Mouse (Mus musculus): ENCODE results near the gene Tanc2. TPM values are rescaled to one million over a fixed set of nuclear protein-coding genes. Genes with fewer than 3 reads are reported as not detected.
A peak's percentile ranks its signal among the peaks of the same experiment; 100 is the strongest.

The Tanc2 gene
- polyA plus RNA-seq, 1 experiment from 2014 or later = 5.6 TPM

- Histone ChIP-seq H3K4me3 (ENCODE audit: low read depth, low read length) (no peak overlapping the region), H3K4me1 (ENCODE audit: control insufficient read depth, insufficient read depth, low read length) (0 out of 2 replicates have a peak, but pooled peaks cover 5% of the 10 kb centered on the region), H3K9me3 (ENCODE audit: control insufficient read depth, low read length) (no peaks in the 10 kb centered on the region), H3K4me2 (ENCODE audit: low read depth, severe bottlenecking) (no peak overlapping the region), H3K9ac (ENCODE audit: low read length) (no peak overlapping the region; the same call in 1 of the 2 replicates), H3K27me3 (ENCODE audit: control insufficient read depth, insufficient read depth, low read length) (0 out of 2 replicates have a peak, but pooled peaks cover 3% of the 10 kb centered on the region), H3K36me3 (ENCODE audit: control insufficient read depth, insufficient read depth, low read length) (no peaks in the 10 kb centered on the region), H3K27ac (replicated peaks; ENCODE audit: low read depth, low read length) (no peak overlapping the region)
- DNase-seq (ENCODE audit: low spot score) = no peak
- 57% methylated on average over 8 of the region's 8 CpGs for WGBS
- no peak for ATAC-seq (ENCODE audit: insufficient number of reproducible peaks, low FRiP score, low TSS enrichment, low read depth)
These were observed 352.2 kb downstream of the Tanc2 start for GRCm38 (mm10) chr11:105941973-105942372.

GRCm38 (mm10) chr11:105943133-105944102 is 353.6 kb downstream of the Tanc2 start:
- Histone ChIP-seq H3K36me3 (ENCODE audit: control insufficient read depth, insufficient read depth, low read length) (no peaks in the 10 kb centered on the region), H3K9me3 (ENCODE audit: control insufficient read depth, low read length) (no peaks in the 10 kb centered on the region), H3K9ac (ENCODE audit: low read length) (peak overlapping the region; percentile 28), H3K27ac (replicated peaks; ENCODE audit: low read depth, low read length) (no peak overlapping the region), H3K27me3 (ENCODE audit: control insufficient read depth, insufficient read depth, low read length) (0 out of 2 replicates have a peak, but pooled peaks cover 3% of the 10 kb centered on the region), H3K4me2 (ENCODE audit: low read depth, severe bottlenecking) (peak overlapping the region; percentile 86), H3K4me1 (ENCODE audit: control insufficient read depth, insufficient read depth, low read length) (0 out of 2 replicates have a peak, but pooled peaks cover 5% of the 10 kb centered on the region), H3K4me3 (ENCODE audit: low read depth, low read length) (peak overlapping the region; percentile 62)
- 7% methylated on average over 47 of the region's 47 CpGs for WGBS
- peak; percentile 53 for DNase-seq (ENCODE audit: low spot score)
- ATAC-seq (ENCODE audit: insufficient number of reproducible peaks, low FRiP score, low TSS enrichment, low read depth) = 0 out of 2 replicates have a peak, but pooled peaks have one; percentile 5

- DNase-seq (ENCODE audit: low spot score) = peak; percentile 76
- WGBS = under 1% methylated on average over 48 of the region's 59 CpGs
- 0 out of 2 replicates have a peak, but pooled peaks have one; percentile 40 for ATAC-seq (ENCODE audit: insufficient number of reproducible peaks, low FRiP score, low TSS enrichment, low read depth)
- 0 out of 2 replicates have a peak, but pooled peaks cover 5% of the 10 kb centered on the region for H3K4me1 ChIP-seq (ENCODE audit: control insufficient read depth, insufficient read depth, low read length)
- peak overlapping the region; percentile 28 for H3K9ac ChIP-seq (ENCODE audit: low read length)
- H3K27ac ChIP-seq (replicated peaks; ENCODE audit: low read depth, low read length) = no peak overlapping the region
- H3K9me3 ChIP-seq (ENCODE audit: control insufficient read depth, low read length) = no peaks in the 10 kb centered on the region
- H3K36me3 ChIP-seq (ENCODE audit: control insufficient read depth, insufficient read depth, low read length) = no peaks in the 10 kb centered on the region
- peak overlapping the region; percentile 86 for H3K4me2 ChIP-seq (ENCODE audit: low read depth, severe bottlenecking)
- peak overlapping the region; percentile 62 for H3K4me3 ChIP-seq (ENCODE audit: low read depth, low read length)
- 0 out of 2 replicates have a peak, but pooled peaks cover 3% of the 10 kb centered on the region for H3K27me3 ChIP-seq (ENCODE audit: control insufficient read depth, insufficient read depth, low read length)
These were observed 354.4 kb downstream of the Tanc2 start for GRCm38 (mm10) chr11:105944126-105944621.

GRCm38 (mm10) chr11:105944770-105945672 is 355.2 kb downstream of the Tanc2 start:
- Histone ChIP-seq H3K27me3 (ENCODE audit: control insufficient read depth, insufficient read depth, low read length) (0 out of 2 replicates have a peak, but pooled peaks cover 3% of the 10 kb centered on the region), H3K9ac (ENCODE audit: low read length) (no peak overlapping the region), H3K27ac (replicated peaks; ENCODE audit: low read depth, low read length) (no peak overlapping the region), H3K4me3 (ENCODE audit: low read depth, low read length) (no peak overlapping the region), H3K4me2 (ENCODE audit: low read depth, severe bottlenecking) (peak overlapping the region; percentile 86; the same call in 1 of the 2 replicates), H3K9me3 (ENCODE audit: control insufficient read depth, low read length) (no peaks in the 10 kb centered on the region), H3K36me3 (ENCODE audit: control insufficient read depth, insufficient read depth, low read length) (no peaks in the 10 kb centered on the region), H3K4me1 (ENCODE audit: control insufficient read depth, insufficient read depth, low read length) (0 out of 2 replicates have a peak, but pooled peaks cover 5% of the 10 kb centered on the region)
- 83% methylated on average over 16 of the region's 16 CpGs for WGBS
- no peak for ATAC-seq (ENCODE audit: insufficient number of reproducible peaks, low FRiP score, low TSS enrichment, low read depth)
- DNase-seq (ENCODE audit: low spot score) = no peak

GRCm38 (mm10) chr11:105946694-105947154 is 356.9 kb downstream of the Tanc2 start:
- 0 out of 2 replicates have a peak, but pooled peaks cover 5% of the 10 kb centered on the region for H3K4me1 ChIP-seq (ENCODE audit: control insufficient read depth, insufficient read depth, low read length)
- WGBS = 43% methylated on average over 11 of the region's 11 CpGs
- no peak overlapping the region for H3K4me3 ChIP-seq (ENCODE audit: low read depth, low read length)
- H3K27me3 ChIP-seq (ENCODE audit: control insufficient read depth, insufficient read depth, low read length) = 0 out of 2 replicates have a peak, but pooled peaks cover 3% of the 10 kb centered on the region
- ATAC-seq (ENCODE audit: insufficient number of reproducible peaks, low FRiP score, low TSS enrichment, low read depth) (no peak), DNase-seq (ENCODE audit: low spot score) (no peak)
- H3K36me3 ChIP-seq (ENCODE audit: control insufficient read depth, insufficient read depth, low read length) = no peaks in the 10 kb centered on the region
- H3K9me3 ChIP-seq (ENCODE audit: control insufficient read depth, low read length) = no peaks in the 10 kb centered on the region
- H3K9ac ChIP-seq (ENCODE audit: low read length) = no peak overlapping the region
- H3K4me2 ChIP-seq (ENCODE audit: low read depth, severe bottlenecking) = no peak overlapping the region
- no peak overlapping the region for H3K27ac ChIP-seq (replicated peaks; ENCODE audit: low read depth, low read length)

GRCm38 (mm10) chr11:105948255-105948654 is 358.5 kb downstream of the Tanc2 start:
- Histone ChIP-seq H3K27me3 (ENCODE audit: control insufficient read depth, insufficient read depth, low read length) (0 out of 2 replicates have a peak, but pooled peaks cover 3% of the 10 kb centered on the region), H3K27ac (replicated peaks; ENCODE audit: low read depth, low read length) (no peak overlapping the region), H3K4me3 (ENCODE audit: low read depth, low read length) (no peak overlapping the region), H3K36me3 (ENCODE audit: control insufficient read depth, insufficient read depth, low read length) (no peaks in the 10 kb centered on the region), H3K4me1 (ENCODE audit: control insufficient read depth, insufficient read depth, low read length) (0 out of 2 replicates have a peak, but pooled peaks cover 5% of the 10 kb centered on the region), H3K4me2 (ENCODE audit: low read depth, severe bottlenecking) (no peak overlapping the region), H3K9me3 (ENCODE audit: control insufficient read depth, low read length) (no peaks in the 10 kb centered on the region), H3K9ac (ENCODE audit: low read length) (no peak overlapping the region)
- WGBS = 74% methylated on average over 2 of the region's 2 CpGs
- ATAC-seq (ENCODE audit: insufficient number of reproducible peaks, low FRiP score, low TSS enrichment, low read depth) (no peak), DNase-seq (ENCODE audit: low spot score) (no peak)

- DNase-seq (ENCODE audit: low spot score) (no peak), ATAC-seq (ENCODE audit: insufficient number of reproducible peaks, low FRiP score, low TSS enrichment, low read depth) (no peak)
- 74% methylated on average over 4 of the region's 4 CpGs for WGBS
- Histone ChIP-seq H3K4me1 (ENCODE audit: control insufficient read depth, insufficient read depth, low read length) (no peaks in the 10 kb centered on the region), H3K27ac (replicated peaks; ENCODE audit: low read depth, low read length) (no peak overlapping the region), H3K9ac (ENCODE audit: low read length) (no peak overlapping the region), H3K9me3 (ENCODE audit: control insufficient read depth, low read length) (no peaks in the 10 kb centered on the region), H3K27me3 (ENCODE audit: control insufficient read depth, insufficient read depth, low read length) (no peaks in the 10 kb centered on the region), H3K4me2 (ENCODE audit: low read depth, severe bottlenecking) (no peak overlapping the region), H3K36me3 (ENCODE audit: control insufficient read depth, insufficient read depth, low read length) (no peaks in the 10 kb centered on the region), H3K4me3 (ENCODE audit: low read depth, low read length) (no peak overlapping the region)
These were observed 360.7 kb downstream of the Tanc2 start for GRCm38 (mm10) chr11:105950519-105950918.

Measured in limb, embryonic 11.5 days (tissue).